Mouse (Mus musculus) embryonic facial prominence, embryonic 13.5 days (tissue): ENCODE results near the gene Pole2. TPM values are rescaled to one million over a fixed set of nuclear protein-coding genes. Genes with fewer than 3 reads are reported as not detected.

Experiments used
- ATAC-seq: fragments of 200-750 bp; cut with Nextera tagmentation; 2 replicates; pipeline ENCODE4 v1.8.0; 2017; ENCODE audit warnings: low read depth; ENCODE audit not compliant: insufficient number of reproducible peaks, insufficient read depth, low FRiP score, low TSS enrichment
- H3K27ac ChIP-seq: fragments of 300-500 bp; sonication (generic); 2 replicates; pipeline ENCODE4 v1.5.1; 2015; ENCODE audit warnings: moderate library complexity, mild to moderate bottlenecking, inconsistent platforms
- H3K27me3 ChIP-seq: fragments of 300-500 bp; sonication (generic); 2 replicates; pipeline ENCODE4 v1.6.1; 2015; ENCODE audit warnings: mild to moderate bottlenecking, inconsistent platforms
- H3K36me3 ChIP-seq: fragments of 300-500 bp; sonication (generic); 2 replicates; pipeline ENCODE4 v1.6.1; 2015; ENCODE audit warnings: mild to moderate bottlenecking, inconsistent platforms
- H3K4me1 ChIP-seq: fragments of 300-500 bp; sonication (generic); 2 replicates; pipeline ENCODE4 v1.6.1; 2015; ENCODE audit warnings: inconsistent platforms
- H3K4me2 ChIP-seq: fragments of 300-500 bp; sonication (generic); 2 replicates; pipeline ENCODE4 v1.6.1; 2015; ENCODE audit warnings: moderate library complexity, mild to moderate bottlenecking, inconsistent platforms
- H3K4me3 ChIP-seq: fragments of 300-500 bp; sonication (generic); 2 replicates; pipeline ENCODE4 v1.5.1; 2015; ENCODE audit warnings: mild to moderate bottlenecking, inconsistent platforms
- H3K9ac ChIP-seq: fragments of 300-500 bp; sonication (generic); 2 replicates; pipeline ENCODE4 v1.6.1; 2015; ENCODE audit warnings: mild to moderate bottlenecking, inconsistent platforms
- H3K9me3 ChIP-seq: fragments of 300-500 bp; sonication (generic); 2 replicates; pipeline ENCODE4 v1.6.1; 2016; ENCODE audit warnings: inconsistent platforms
- WGBS: fragments of 180-500 bp; shearing (Covaris S2); methylation state at CpG from one replicate; pipeline ENCODE4 v1.1.7; 2015; ENCODE audit warnings: mixed read lengths; 5-methylcytosine and 5-hydroxymethylcytosine counted together
- polyA plus RNA-seq: library from polyadenylated mRNA; unstranded; fragments of >200 nt; fragmentation: Nextera tagmentation; extraction: Ambion mirVana; gene quantifications from 2 replicates; pipeline ENCODE4 v1.2.1, GENCODE M21; 2015

Pole2 gene
- polyA plus RNA-seq, 1 experiment from 2014 or later = 29.5 TPM

GRCm38 (mm10) chr12:69207926-69208325 lies 20.1 kb downstream of the Pole2 start:
- H3K27me3 ChIP-seq = no peaks in the 10 kb centered on the region
- H3K4me2 ChIP-seq = no peak overlapping the region
- H3K4me3 ChIP-seq = no peak overlapping the region
- peaks cover 61% of the 10 kb centered on the region for H3K36me3 ChIP-seq
- no peaks in the 10 kb centered on the region for H3K9me3 ChIP-seq
- no peak overlapping the region for H3K9ac ChIP-seq
- 95% methylated on average over 7 of the region's 7 CpGs for WGBS
- no peak overlapping the region for H3K27ac ChIP-seq
- H3K4me1 ChIP-seq = no peaks in the 10 kb centered on the region
- no peak for ATAC-seq

GRCm38 (mm10) chr12:69207396-69207795 lies 20.6 kb downstream of the Pole2 start:
- Histone ChIP-seq H3K4me1 (no peaks in the 10 kb centered on the region), H3K9ac (no peak overlapping the region), H3K27me3 (no peaks in the 10 kb centered on the region), H3K36me3 (peaks cover 61% of the 10 kb centered on the region), H3K9me3 (no peaks in the 10 kb centered on the region), H3K27ac (no peak overlapping the region), H3K4me3 (no peak overlapping the region), H3K4me2 (no peak overlapping the region)
- ATAC-seq = no peak
- 95% methylated on average over 8 of the region's 8 CpGs for WGBS

- no peak within 1 kb of the TSS for H3K4me3 ChIP-seq
- ATAC-seq = no peak
- H3K36me3 ChIP-seq = peaks cover 60% of the 10 kb centered on the region
- H3K27ac ChIP-seq = no peak within 1 kb of the TSS
- H3K9ac ChIP-seq = no peak within 1 kb of the TSS
- H3K27me3 ChIP-seq = no peaks in the 10 kb centered on the region
- H3K9me3 ChIP-seq = no peaks in the 10 kb centered on the region
- H3K4me1 ChIP-seq = peaks cover under 1% of the 10 kb centered on the region; the same call in 1 of the 2 replicates
- WGBS = 87% methylated on average over 16 of the region's 16 CpGs
- H3K4me2 ChIP-seq = no peak within 1 kb of the TSS
Measured at GRCm38 (mm10) chr12:69204052-69204833, 23.8 kb downstream of the Pole2 start, which contains the start of gene Gm49384. TSS of gene Gm49384 (minus strand) at chr12:69204267.

- Histone ChIP-seq H3K27ac (no peak overlapping the region), H3K36me3 (peaks cover 30% of the 10 kb centered on the region), H3K9ac (no peak overlapping the region), H3K9me3 (no peaks in the 10 kb centered on the region), H3K27me3 (no peaks in the 10 kb centered on the region), H3K4me3 (no peak overlapping the region), H3K4me1 (peaks cover 22% of the 10 kb centered on the region), H3K4me2 (peak overlapping the region; percentile 95)
- no peak for ATAC-seq
Measured at GRCm38 (mm10) chr12:69198985-69199384, 29.0 kb downstream of the Pole2 start.

- peak; percentile 24 for ATAC-seq
- Histone ChIP-seq H3K9me3 (no peaks in the 10 kb centered on the region), H3K4me2 (peak within 1 kb of the TSS; percentile 95), H3K9ac (peak within 1 kb of the TSS; percentile 93), H3K36me3 (peaks cover 24% of the 10 kb centered on the region), H3K27ac (peak within 1 kb of the TSS; percentile 93), H3K4me1 (peaks cover 22% of the 10 kb centered on the region), H3K27me3 (no peaks in the 10 kb centered on the region), H3K4me3 (peak within 1 kb of the TSS; percentile 96)
- WGBS = under 1% methylated on average over 18 of the region's 18 CpGs
Measured at GRCm38 (mm10) chr12:69198164-69198535, 29.8 kb downstream of the Pole2 start, which contains the start of gene Dnaaf2. TSS of gene Dnaaf2 (minus strand) at chr12:69198429.

GRCm38 (mm10) chr12:69197378-69198163 lies 30.4 kb downstream of the Pole2 start:
- H3K4me3 ChIP-seq = peak overlapping the region; percentile 96
- under 1% methylated on average over 94 of the region's 94 CpGs for WGBS
- H3K4me2 ChIP-seq = peak overlapping the region; percentile 95

GRCm38 (mm10) chr12:69196444-69197377 lies 31.3 kb downstream of the Pole2 start, which contains the start of gene Gm49383:
TSS of gene Gm49383 (minus strand) at chr12:69197104.
- H3K4me3 ChIP-seq = peak within 1 kb of the TSS; percentile 96
- H3K4me2 ChIP-seq = peak within 1 kb of the TSS; percentile 95
- WGBS = under 1% methylated on average over 75 of the region's 75 CpGs
- peaks cover 21% of the 10 kb centered on the region for H3K36me3 ChIP-seq
- peak within 1 kb of the TSS; percentile 93 for H3K9ac ChIP-seq
- H3K4me1 ChIP-seq = peaks cover 22% of the 10 kb centered on the region
- H3K27ac ChIP-seq = peak within 1 kb of the TSS; percentile 93
- H3K27me3 ChIP-seq = no peaks in the 10 kb centered on the region
- no peaks in the 10 kb centered on the region for H3K9me3 ChIP-seq
- peak; percentile 82 for ATAC-seq

More at GRCm38 (mm10) chr12:69197378-69198163, 30.4 kb downstream of the Pole2 start:
- Histone ChIP-seq H3K36me3 (peaks cover 22% of the 10 kb centered on the region), H3K27ac (peak overlapping the region; percentile 93), H3K9ac (peak overlapping the region; percentile 93), H3K27me3 (no peaks in the 10 kb centered on the region), H3K4me1 (peaks cover 22% of the 10 kb centered on the region), H3K9me3 (no peaks in the 10 kb centered on the region)
- ATAC-seq = peak; percentile 68

GRCm38 (mm10) chr12:69192637-69193036 lies 35.4 kb downstream of the Pole2 start:
- Histone ChIP-seq H3K4me1 (peaks cover 10% of the 10 kb centered on the region), H3K9me3 (no peaks in the 10 kb centered on the region), H3K9ac (no peak overlapping the region), H3K4me3 (no peak overlapping the region), H3K27ac (no peak overlapping the region), H3K36me3 (peaks cover 35% of the 10 kb centered on the region), H3K27me3 (no peaks in the 10 kb centered on the region), H3K4me2 (no peak overlapping the region)
- no peak for ATAC-seq
- WGBS = 94% methylated on average over 2 of the region's 2 CpGs

GRCm38 (mm10) chr12:69191396-69191795 lies 36.6 kb downstream of the Pole2 start:
- no peaks in the 10 kb centered on the region for H3K9me3 ChIP-seq
- peaks cover 39% of the 10 kb centered on the region for H3K36me3 ChIP-seq
- no peak overlapping the region for H3K9ac ChIP-seq
- H3K4me1 ChIP-seq = peaks cover 18% of the 10 kb centered on the region
- no peak overlapping the region for H3K4me3 ChIP-seq
- H3K27me3 ChIP-seq = no peaks in the 10 kb centered on the region
- H3K4me2 ChIP-seq = no peak overlapping the region
- 91% methylated on average over 5 of the region's 5 CpGs for WGBS
- H3K27ac ChIP-seq = no peak overlapping the region
- no peak for ATAC-seq

GRCm38 (mm10) chr12:69190522-69190921 lies 37.5 kb downstream of the Pole2 start:
- no peak for ATAC-seq
- H3K4me1 ChIP-seq = peaks cover 14% of the 10 kb centered on the region
- H3K9me3 ChIP-seq = no peaks in the 10 kb centered on the region
- H3K4me2 ChIP-seq = no peak overlapping the region
- no peak overlapping the region for H3K9ac ChIP-seq
- H3K27me3 ChIP-seq = no peaks in the 10 kb centered on the region
- no peak overlapping the region for H3K27ac ChIP-seq
- peaks cover 39% of the 10 kb centered on the region for H3K36me3 ChIP-seq
- H3K4me3 ChIP-seq = no peak overlapping the region
- 95% methylated on average over 1 of the region's 1 CpGs for whole genome bisulfite sequencing

GRCm38 (mm10) chr12:69190074-69190473 lies 37.9 kb downstream of the Pole2 start:
- Histone ChIP-seq H3K9ac (no peak overlapping the region), H3K27ac (no peak overlapping the region), H3K4me1 (peaks cover 16% of the 10 kb centered on the region), H3K9me3 (no peaks in the 10 kb centered on the region), H3K36me3 (peaks cover 39% of the 10 kb centered on the region), H3K27me3 (no peaks in the 10 kb centered on the region), H3K4me3 (no peak overlapping the region), H3K4me2 (no peak overlapping the region)
- ATAC-seq = no peak
- 88% methylated on average over 9 of the region's 9 CpGs for WGBS
